Mouse (Mus musculus) kidney, adult 2 months (tissue): Measurements from ENCODE around the gene Zc3h12d.

Experiments used
- CTCF ChIP-seq: fragments of 200-500 bp; conservative IDR thresholded peaks from 2 replicates; pipeline ENCODE4 v1.5.1; 2011; ENCODE audit warnings: low read depth, mild to moderate bottlenecking, control low read depth, low read length, moderate library complexity, mixed read lengths; ENCODE audit not compliant: insufficient read depth, insufficient read length
- POLR2A ChIP-seq: fragments of 200-500 bp; IDR thresholded peaks from one replicate; pipeline ENCODE4 v1.6.1; 2011; ENCODE audit warnings: low read depth, low read length, control low read depth

DNA sequence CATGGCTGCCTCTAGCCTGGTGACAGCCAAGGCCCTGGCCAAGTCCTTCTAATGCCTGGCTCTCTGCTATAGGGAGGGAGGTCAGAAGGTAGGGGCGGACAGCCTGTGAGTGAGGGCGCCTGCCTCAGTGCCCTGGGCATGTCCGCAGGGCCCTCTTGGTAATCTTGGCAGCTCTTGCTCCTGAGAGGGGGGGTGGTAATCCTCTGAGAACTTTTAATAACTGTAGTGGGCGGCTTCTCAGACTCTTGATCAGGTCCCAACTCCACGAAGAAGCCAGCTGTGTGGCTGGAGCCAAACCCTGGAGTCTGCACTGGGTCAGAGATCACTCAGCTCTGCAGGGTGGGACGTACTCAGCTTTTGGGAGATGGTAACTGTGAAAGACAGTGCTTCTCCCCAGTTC is 31.9 kb downstream of the Zc3h12d start:
- TF ChIP-seq CTCF (no peak), POLR2A (no peak)
